Mouse (Mus musculus) heart, embryonic 14.5 days (tissue): Measurements from ENCODE around the gene Itpr2. TPM values are rescaled to one million over a fixed set of nuclear protein-coding genes. Genes with fewer than 3 reads are reported as not detected.

Experiments used
- ATAC-seq: fragments of 200-750 bp; cut with Nextera tagmentation; 2 replicates; pipeline ENCODE4 v1.8.0; 2017; ENCODE audit warnings: low read depth, moderate TSS enrichment; ENCODE audit not compliant: insufficient number of reproducible peaks, insufficient read depth, low FRiP score
- H3K27ac ChIP-seq, 2 experiments: fragments of 200-500 bp in 1 of 2; fragments of 300-500 bp in 1 of 2; sonication (generic) in 1 of 2; replicated peaks in 1 of 2; 2 replicates each; pipeline ENCODE4 v1.5.1; 2012 to 2014; ENCODE audit warnings: low read depth in 2 of 2, low read length in 2 of 2, control low read depth in 1 of 2, mild to moderate bottlenecking in 1 of 2, mixed read lengths in 1 of 2; ENCODE audit not compliant: control insufficient read depth in 1 of 2, insufficient read depth in 1 of 2
- H3K27me3 ChIP-seq: fragments of 300-500 bp; sonication (generic); 2 replicates; pipeline ENCODE4 v1.6.1; 2014; ENCODE audit warnings: mild to moderate bottlenecking, low read length, control low read depth; ENCODE audit not compliant: control insufficient read depth, insufficient read depth
- H3K36me3 ChIP-seq: fragments of 300-500 bp; sonication (generic); 2 replicates; pipeline ENCODE4 v1.6.1; 2014; ENCODE audit warnings: mild to moderate bottlenecking, control low read depth, low read length, mixed read lengths; ENCODE audit not compliant: control insufficient read depth, insufficient read depth
- H3K4me1 ChIP-seq, 2 experiments: fragments of 200-500 bp in 1 of 2; fragments of 300-500 bp in 1 of 2; sonication (generic) in 1 of 2; 2 replicates each; pipeline ENCODE4 v1.6.1; 2012 to 2014; ENCODE audit warnings: low read length in 2 of 2, control low read depth in 1 of 2, mixed read lengths in 1 of 2; ENCODE audit not compliant: control insufficient read depth in 2 of 2, insufficient read depth in 2 of 2
- H3K4me2 ChIP-seq: fragments of 300-500 bp; sonication (generic); 2 replicates; pipeline ENCODE4 v1.6.1; 2014; ENCODE audit warnings: mild to moderate bottlenecking, low read length
- H3K4me3 ChIP-seq, 2 experiments: fragments of 200-500 bp in 1 of 2; fragments of 300-500 bp in 1 of 2; sonication (generic) in 1 of 2; 2 replicates each; pipeline ENCODE4 v1.5.1; 2012 to 2014; ENCODE audit warnings: low read length in 2 of 2, mild to moderate bottlenecking in 2 of 2, control low read depth in 1 of 2, low read depth in 1 of 2, moderate library complexity in 1 of 2; ENCODE audit not compliant: control insufficient read depth in 1 of 2, insufficient read depth in 1 of 2
- H3K9ac ChIP-seq: fragments of 300-500 bp; sonication (generic); 2 replicates; pipeline ENCODE4 v1.6.1; 2014; ENCODE audit warnings: mild to moderate bottlenecking, low read length
- H3K9me3 ChIP-seq: fragments of 300-500 bp; sonication (generic); 2 replicates; pipeline ENCODE4 v1.6.1; 2016; ENCODE audit warnings: low read length, control low read depth; ENCODE audit not compliant: control insufficient read depth
- WGBS: fragments of 180-500 bp; shearing (Covaris S2); extraction: QIAGEN DNeasy Blood & Tissue Kit; methylation state at CpG from one replicate; pipeline ENCODE4 v1.1.7; 2014; 5-methylcytosine and 5-hydroxymethylcytosine counted together
- polyA plus RNA-seq: library from polyadenylated mRNA; unstranded; fragments of >200 nt; fragmentation: Nextera tagmentation; extraction: Ambion mirVana; gene quantifications from 2 replicates; pipeline ENCODE4 v1.2.1, GENCODE M21; 2014

The Itpr2 gene
- polyA plus RNA-seq, 1 experiment from 2014 or later, result 43.4 TPM

DNA sequence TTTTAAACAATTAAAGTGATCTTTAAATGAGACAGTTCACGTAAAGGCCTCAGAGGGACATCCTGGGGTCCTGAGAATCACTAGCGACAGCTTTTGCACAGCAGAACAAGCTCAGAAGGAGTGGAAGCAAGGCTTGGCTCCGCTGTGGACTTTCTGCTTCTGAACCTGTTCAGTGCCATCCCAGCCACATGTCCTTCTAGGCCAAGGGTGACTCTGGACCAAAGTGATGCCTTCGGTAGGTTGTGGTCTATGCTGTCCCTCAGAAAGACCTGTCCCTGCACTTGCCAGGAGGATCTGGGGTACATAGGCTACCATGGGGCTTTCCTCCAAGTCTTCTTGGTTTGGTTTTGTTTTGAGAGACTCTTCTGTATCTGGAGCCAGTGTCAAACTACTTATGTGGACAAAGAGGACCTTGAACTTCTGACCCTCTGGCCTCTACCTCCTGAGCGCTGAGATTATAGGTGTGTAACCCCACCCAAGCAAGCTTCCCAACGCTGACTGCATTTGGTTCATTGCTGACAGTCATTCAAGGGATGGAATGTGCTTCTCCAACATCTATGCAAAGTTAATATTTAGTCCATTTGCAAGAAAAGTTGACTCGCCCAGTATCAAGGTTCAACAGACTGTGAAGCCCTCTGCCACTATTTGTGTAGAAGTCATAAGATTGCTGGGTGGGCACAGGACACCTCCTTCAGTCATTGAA is 241.2 kb downstream of the Itpr2 start:
- H3K9ac ChIP-seq, result no peak overlapping the region
- WGBS, result 85% methylated on average over 7 of the region's 7 CpGs
- H3K27me3 ChIP-seq, result no peaks in the 10 kb centered on the region
- H3K9me3 ChIP-seq, result peaks cover 3% of the 10 kb centered on the region; the same call in 1 of the 2 replicates
- H3K36me3 ChIP-seq, result 0 out of 2 replicates have a peak, but pooled peaks cover 3% of the 10 kb centered on the region
- no peak overlapping the region for H3K27ac ChIP-seq
- ATAC-seq, result no peak
- no peak overlapping the region for H3K4me2 ChIP-seq
- H3K4me1 ChIP-seq, result no peaks in the 10 kb centered on the region
- no peak overlapping the region for H3K4me3 ChIP-seq

- no peak overlapping the region for H3K4me2 ChIP-seq
- no peaks in the 10 kb centered on the region for H3K4me1 ChIP-seq
- no peak overlapping the region for H3K27ac ChIP-seq
- H3K36me3 ChIP-seq, result peaks cover 3% of the 10 kb centered on the region; the same call in 1 of the 2 replicates
- H3K4me3 ChIP-seq, result no peak overlapping the region
- no peak overlapping the region for H3K9ac ChIP-seq
- no peak for ATAC-seq
- peaks cover 3% of the 10 kb centered on the region; the same call in 1 of the 2 replicates for H3K9me3 ChIP-seq
- WGBS, result 88% methylated on average over 5 of the region's 5 CpGs
- H3K27me3 ChIP-seq, result no peaks in the 10 kb centered on the region
These were observed 243.3 kb downstream of the Itpr2 start for GRCm38 (mm10) chr6:146258751-146259150.

- H3K4me2 ChIP-seq, result no peak overlapping the region
- H3K27ac ChIP-seq, result no peak overlapping the region
- ATAC-seq, result no peak
- peaks cover 3% of the 10 kb centered on the region; the same call in 1 of the 2 replicates for H3K9me3 ChIP-seq
- no peak overlapping the region for H3K9ac ChIP-seq
- H3K27me3 ChIP-seq, result no peaks in the 10 kb centered on the region
- H3K4me3 ChIP-seq, result no peak overlapping the region
- H3K36me3 ChIP-seq, result peaks cover 3% of the 10 kb centered on the region; the same call in 1 of the 2 replicates
- WGBS, result 94% methylated on average over 3 of the region's 3 CpGs
- H3K4me1 ChIP-seq, result no peaks in the 10 kb centered on the region
These were observed 243.8 kb downstream of the Itpr2 start for GRCm38 (mm10) chr6:146258261-146258660.

- Histone ChIP-seq H3K4me3 (no peak overlapping the region), H3K9me3 (peaks cover 3% of the 10 kb centered on the region; the same call in 1 of the 2 replicates), H3K4me2 (no peak overlapping the region), H3K36me3 (peaks cover 3% of the 10 kb centered on the region; the same call in 1 of the 2 replicates), H3K4me1 (no peaks in the 10 kb centered on the region), H3K27ac (no peak overlapping the region), H3K27me3 (no peaks in the 10 kb centered on the region), H3K9ac (no peak overlapping the region)
- no peak for ATAC-seq
- WGBS, result 84% methylated on average over 7 of the region's 7 CpGs
These were observed 244.9 kb downstream of the Itpr2 start for GRCm38 (mm10) chr6:146256947-146257670.

DNA sequence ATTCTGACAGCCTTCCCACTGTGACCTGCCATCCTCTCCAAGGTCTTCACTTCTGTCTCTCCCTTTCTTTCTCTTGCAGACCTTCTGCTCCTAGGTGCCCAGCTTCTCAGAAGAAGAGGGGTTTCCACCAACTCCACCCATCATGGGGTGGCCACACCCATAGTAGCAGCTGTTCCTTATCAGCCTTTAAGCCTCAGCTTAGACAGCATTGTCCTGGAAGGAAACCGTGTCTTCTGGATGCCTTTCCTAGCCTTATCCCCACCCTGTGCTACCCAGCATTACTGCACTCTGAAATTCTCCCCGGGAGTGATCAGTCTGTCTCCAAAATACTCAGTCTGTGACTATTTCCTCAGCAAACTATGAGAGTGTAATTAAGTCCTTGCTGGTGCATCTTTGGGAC is 245.6 kb downstream of the Itpr2 start:
- WGBS, result 25% methylated on average over 2 of the region's 2 CpGs
- no peak overlapping the region for H3K4me2 ChIP-seq
- no peak for ATAC-seq
- H3K27me3 ChIP-seq, result no peaks in the 10 kb centered on the region
- H3K9ac ChIP-seq, result no peak overlapping the region
- peaks cover 3% of the 10 kb centered on the region; the same call in 1 of the 2 replicates for H3K36me3 ChIP-seq
- H3K4me1 ChIP-seq, result no peaks in the 10 kb centered on the region
- peaks cover 3% of the 10 kb centered on the region; the same call in 1 of the 2 replicates for H3K9me3 ChIP-seq
- no peak overlapping the region for H3K27ac ChIP-seq
- H3K4me3 ChIP-seq, result no peak overlapping the region

GRCm38 (mm10) chr6:146255656-146256055 is 246.4 kb downstream of the Itpr2 start:
- Histone ChIP-seq H3K4me3 (no peak overlapping the region), H3K9me3 (peaks cover 3% of the 10 kb centered on the region; the same call in 1 of the 2 replicates), H3K4me2 (no peak overlapping the region), H3K27ac (no peak overlapping the region), H3K36me3 (peaks cover 3% of the 10 kb centered on the region; the same call in 1 of the 2 replicates), H3K27me3 (no peaks in the 10 kb centered on the region), H3K4me1 (no peaks in the 10 kb centered on the region), H3K9ac (no peak overlapping the region)
- 93% methylated on average over 6 of the region's 6 CpGs for WGBS
- no peak for ATAC-seq

DNA sequence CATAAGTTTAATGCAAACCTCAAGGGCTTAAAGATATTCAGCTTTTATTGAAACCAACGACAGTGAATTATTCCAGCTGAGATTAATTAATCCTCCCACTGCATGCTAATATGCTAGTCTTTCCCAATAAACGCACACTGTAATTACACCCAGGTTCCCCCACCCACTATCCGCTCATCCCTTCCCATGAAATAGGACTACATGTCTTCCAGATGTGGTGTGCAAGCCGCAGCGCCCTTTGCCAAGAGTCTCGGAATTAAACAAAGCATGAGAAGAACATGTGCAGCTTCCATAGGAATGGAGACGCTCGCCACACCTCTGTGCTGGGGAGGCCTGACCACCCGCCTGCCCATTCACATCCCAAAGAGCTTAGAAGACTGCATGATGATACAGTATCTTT is 247.1 kb downstream of the Itpr2 start:
- no peak for ATAC-seq
- no peak overlapping the region for H3K9ac ChIP-seq
- WGBS, result 89% methylated on average over 9 of the region's 9 CpGs
- no peaks in the 10 kb centered on the region for H3K4me1 ChIP-seq
- no peak overlapping the region for H3K27ac ChIP-seq
- peaks cover 3% of the 10 kb centered on the region; the same call in 1 of the 2 replicates for H3K36me3 ChIP-seq
- peaks cover 3% of the 10 kb centered on the region; the same call in 1 of the 2 replicates for H3K9me3 ChIP-seq
- H3K4me3 ChIP-seq, result no peak overlapping the region
- H3K4me2 ChIP-seq, result no peak overlapping the region
- H3K27me3 ChIP-seq, result no peaks in the 10 kb centered on the region
